Mouse (Mus musculus): Measurements from ENCODE around the gene Olfml3.

The Olfml3 gene

GRCm38 (mm10) chr3:103712196-103712595 lies 25.6 kb downstream of the Olfml3 start:
- no peak for DNase-seq (ENCODE audit: extremely low read depth, low read depth, low spot score)

DNA sequence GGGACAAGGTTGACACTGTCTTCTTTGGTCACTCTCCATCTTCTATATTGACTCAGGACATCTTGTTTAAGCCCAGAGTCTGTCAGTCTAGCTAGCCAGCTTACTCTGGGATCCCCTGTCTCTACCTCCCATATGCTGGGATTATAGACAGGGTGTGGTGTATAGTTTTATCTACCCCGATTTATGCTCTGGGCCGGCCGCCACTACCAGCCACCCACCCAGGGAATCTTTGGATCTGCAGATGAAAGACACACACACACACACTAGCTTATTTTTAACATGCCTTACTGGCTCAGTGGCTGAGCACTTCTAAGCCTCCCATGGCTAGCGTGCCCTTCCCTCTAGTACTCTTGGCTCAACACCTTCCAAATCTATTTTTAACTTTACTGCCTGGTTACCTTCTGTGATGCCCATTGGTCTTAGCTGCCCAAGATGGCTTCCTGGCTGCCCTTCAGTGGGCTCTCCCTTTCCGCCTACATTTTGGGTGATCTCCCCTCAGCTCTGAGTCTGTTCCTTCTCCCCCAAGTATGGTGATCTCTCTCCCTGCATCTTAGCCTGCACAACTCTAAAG lies 28.2 kb downstream of the Olfml3 start:
- DNase-seq (ENCODE audit: extremely low read depth, low read depth, low spot score): no peak

- no peak for DNase-seq (ENCODE audit: extremely low read depth, low read depth, low spot score)
These were observed 32.4 kb downstream of the Olfml3 start for GRCm38 (mm10) chr3:103705426-103705825.

- DNase-seq (ENCODE audit: extremely low read depth, low read depth, low spot score): no peak
These were observed 33.1 kb downstream of the Olfml3 start for GRCm38 (mm10) chr3:103704661-103705060.

DNA sequence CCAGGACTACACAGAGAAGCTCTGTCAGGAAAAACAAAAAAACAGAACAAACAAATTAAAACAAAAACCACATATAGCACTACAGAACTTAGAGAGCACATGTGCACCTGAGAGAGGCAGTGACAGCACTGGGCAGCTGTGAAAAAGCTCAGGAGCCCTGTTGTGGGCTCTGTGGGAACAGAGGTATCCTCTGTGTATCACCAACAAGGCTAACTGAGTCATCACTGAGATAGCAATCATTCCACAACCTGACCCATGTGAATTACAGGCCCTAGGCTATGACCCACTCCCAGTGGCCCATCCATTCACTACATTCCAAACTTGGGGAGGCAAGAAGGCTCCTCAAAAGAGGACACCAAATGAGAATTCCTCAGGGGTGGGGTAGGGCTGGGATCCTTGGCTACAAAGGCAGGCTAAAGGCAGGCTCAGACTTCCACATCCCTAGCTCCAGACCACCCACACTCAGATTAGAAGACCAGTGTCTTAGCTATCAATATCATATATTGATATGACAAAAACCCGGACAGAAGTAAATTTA lies 41.3 kb downstream of the Olfml3 start:
- no peak for DNase-seq (ENCODE audit: extremely low read depth, low read depth, low spot score)

DNA sequence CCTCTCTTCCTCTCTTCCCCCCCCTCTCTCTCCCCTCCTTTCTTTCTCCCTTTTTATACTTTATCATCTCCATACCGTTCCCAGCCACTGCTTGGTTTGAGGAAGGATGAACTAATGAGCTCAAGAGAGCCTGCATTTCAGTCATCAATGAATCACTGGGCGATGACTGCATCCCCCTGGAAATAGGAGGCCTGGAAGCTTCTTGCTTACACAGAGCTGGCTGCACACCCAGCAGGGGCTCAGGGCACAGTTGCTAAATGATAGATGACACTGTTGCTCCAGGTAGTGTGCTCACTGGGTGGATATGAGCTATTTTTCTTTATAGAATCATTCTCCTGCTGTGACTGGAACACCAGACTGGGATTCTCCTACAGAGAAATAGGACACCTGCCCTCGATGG lies 42.2 kb downstream of the Olfml3 start:
- DNase-seq (ENCODE audit: extremely low read depth, low read depth, low spot score): no peak

GRCm38 (mm10) chr3:103690506-103690905 lies 47.3 kb downstream of the Olfml3 start:
- no peak for DNase-seq (ENCODE audit: extremely low read depth, low read depth, low spot score)

DNA sequence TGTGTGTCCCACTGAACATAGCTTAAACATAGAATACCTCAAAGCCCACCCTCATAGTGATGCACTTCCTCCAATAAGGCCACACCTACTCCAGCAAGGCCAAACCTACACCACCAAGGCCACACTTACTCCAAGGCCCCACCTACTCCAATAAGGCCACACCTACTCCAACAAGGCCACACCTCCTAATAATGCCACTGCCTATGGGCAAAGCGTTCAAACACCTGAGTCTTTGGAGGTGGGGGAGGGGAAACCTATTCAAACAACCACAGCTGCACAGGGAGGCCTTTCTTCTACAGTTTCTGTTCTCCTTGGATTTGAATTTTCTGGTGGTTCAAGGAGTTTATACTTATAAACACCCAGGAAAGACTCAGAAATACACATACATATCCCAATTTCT lies 48.8 kb downstream of the Olfml3 start:
- DNase-seq (ENCODE audit: extremely low read depth, low read depth, low spot score): no peak

- DNase-seq (ENCODE audit: extremely low read depth, low read depth, low spot score): no peak
These were observed 53.9 kb downstream of the Olfml3 start for GRCm38 (mm10) chr3:103683966-103684319.

DNA sequence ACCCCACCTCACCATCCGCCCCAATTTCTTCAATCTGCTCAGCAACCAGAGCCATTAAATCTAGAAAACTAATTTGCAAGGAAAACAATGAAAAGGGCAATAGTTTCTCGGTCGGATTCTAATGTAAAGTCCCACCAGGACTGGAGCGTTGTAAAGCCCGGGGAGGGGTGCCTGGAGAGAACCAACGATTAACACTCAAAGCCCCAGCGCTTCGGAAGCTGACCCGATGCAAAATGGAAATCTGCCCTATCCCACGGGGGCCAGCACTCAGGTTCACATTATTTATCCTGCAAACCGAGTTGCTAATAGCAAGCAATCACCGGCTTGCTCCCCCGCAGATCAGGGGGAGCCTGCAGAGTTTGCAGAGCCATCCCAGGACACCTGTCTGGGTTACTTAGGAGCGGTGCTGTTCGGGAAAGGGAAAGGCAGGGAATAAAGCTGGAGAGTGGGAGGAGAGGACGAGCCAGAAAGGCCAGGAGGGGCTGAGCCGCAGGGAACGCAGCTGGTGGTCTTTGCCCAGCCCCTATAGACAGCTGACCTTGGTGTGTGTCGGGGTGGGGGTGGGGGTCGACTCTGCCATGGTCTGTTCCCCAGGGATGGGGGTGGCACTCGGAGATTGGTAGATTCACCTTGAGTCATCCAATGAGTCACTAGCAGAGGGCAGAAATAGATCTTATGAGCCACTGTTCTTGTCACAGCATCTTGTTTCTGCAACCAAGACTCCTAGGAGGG lies 54.4 kb downstream of the Olfml3 start:
- DNase-seq (ENCODE audit: extremely low read depth, low read depth, low spot score): no peak

DNA sequence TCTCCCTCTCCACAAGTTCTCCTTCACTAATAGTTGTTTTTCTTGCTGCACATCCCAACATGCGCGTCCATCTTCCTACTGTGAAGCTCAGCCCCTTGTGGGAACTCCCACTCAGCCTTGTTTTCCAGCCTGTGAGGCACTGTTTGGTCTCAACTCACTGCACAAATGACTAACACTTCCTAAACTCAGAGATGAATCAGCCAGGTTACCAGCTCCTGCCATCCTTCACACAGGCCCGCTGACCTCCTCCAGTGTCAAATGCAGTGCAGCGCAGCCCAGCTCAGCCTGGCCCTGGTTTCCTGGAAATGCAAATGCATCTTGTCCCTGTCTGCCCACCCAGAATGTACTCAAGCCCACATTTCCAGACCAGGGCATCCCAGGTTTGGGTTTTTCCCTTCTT lies 55.3 kb downstream of the Olfml3 start:
- no peak for DNase-seq (ENCODE audit: extremely low read depth, low read depth, low spot score)

GRCm38 (mm10) chr3:103678811-103679210 lies 59.0 kb downstream of the Olfml3 start:
- no peak for DNase-seq (ENCODE audit: extremely low read depth, low read depth, low spot score)

DNA sequence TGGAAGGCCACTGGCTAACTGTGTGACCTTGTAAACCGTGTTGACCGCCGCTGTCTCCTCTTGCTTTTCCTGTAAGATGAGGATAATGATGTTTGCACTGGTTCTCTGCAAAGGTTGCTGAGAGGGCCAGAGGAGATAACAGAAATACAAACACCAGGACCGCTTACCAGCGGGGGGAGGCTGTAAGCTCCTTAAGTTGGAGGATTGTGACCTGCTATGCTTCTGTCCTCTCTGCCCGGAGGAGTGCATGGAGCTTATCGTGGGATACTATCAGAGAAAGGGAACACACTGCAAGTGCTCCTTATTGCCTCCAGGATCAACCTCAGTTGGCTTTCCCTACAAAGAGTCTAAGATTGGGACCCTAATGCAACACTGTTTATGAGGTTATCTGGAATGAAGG lies 65.1 kb downstream of the Olfml3 start:
- no peak for DNase-seq (ENCODE audit: extremely low read depth, low read depth, low spot score)

Data from fat pad, adult 2 months (tissue).